Mouse (Mus musculus): ENCODE data around the gene 4931429L15Rik. TPM values are rescaled to one million over a fixed set of nuclear protein-coding genes. Genes with fewer than 3 reads are reported as not detected.

4931429L15Rik gene
- total RNA-seq, 2 experiments from 2014 or later: not detected

- ATAC-seq (ENCODE audit: poor library complexity, severe bottlenecking): no peak
Observed at GRCm38 (mm10) chr9:46268343-46268873, 51.4 kb downstream of the 4931429L15Rik start, which contains the start of gene Apoa5. Apoa5 (plus strand) TSS chr9:46268633.

GRCm38 (mm10) chr9:46261131-46261530, 58.7 kb downstream of the 4931429L15Rik start:
- no peak for ATAC-seq (ENCODE audit: poor library complexity, severe bottlenecking)

GRCm38 (mm10) chr9:46259111-46259510, 60.7 kb downstream of the 4931429L15Rik start:
- ATAC-seq (ENCODE audit: poor library complexity, severe bottlenecking): no peak

- ATAC-seq (ENCODE audit: poor library complexity, severe bottlenecking): peak; percentile 85
Observed at GRCm38 (mm10) chr9:46257546-46257945, 62.2 kb downstream of the 4931429L15Rik start.

GRCm38 (mm10) chr9:46256658-46257385, 63.0 kb downstream of the 4931429L15Rik start:
- peak; percentile 87 for ATAC-seq (ENCODE audit: poor library complexity, severe bottlenecking)

- ATAC-seq (ENCODE audit: poor library complexity, severe bottlenecking): no peak
Observed at GRCm38 (mm10) chr9:46256177-46256576, 63.6 kb downstream of the 4931429L15Rik start.

Other genes starting within 250 kb of the 4931429L15Rik start
- gene Apoa1, start 91.4 kb downstream of the 4931429L15Rik start, total RNA-seq (2015): not detected in 2 replicates
- gene Apoa1, start 91.4 kb downstream of the 4931429L15Rik start, total RNA-seq (2017): not detected in 2 replicates
- gene Apoc3, start 84.3 kb downstream of the 4931429L15Rik start, total RNA-seq (2015): not detected in 2 replicates
- gene Apoc3, start 84.3 kb downstream of the 4931429L15Rik start, total RNA-seq (2017): not detected in 2 replicates
- not detected in 2 replicates for gene Apoa4, start 79.3 kb downstream of the 4931429L15Rik start, total RNA-seq (2015)
- gene Apoa4, start 79.3 kb downstream of the 4931429L15Rik start, total RNA-seq (2017): not detected in 2 replicates
- not detected in 2 replicates for gene Apoa5, start 51.4 kb downstream of the 4931429L15Rik start, total RNA-seq (2015)
- 0.11 TPM in 1 of 2 replicates, not detected in the other for gene Apoa5, start 51.4 kb downstream of the 4931429L15Rik start, total RNA-seq (2017)
- gene Zpr1, start 46.9 kb downstream of the 4931429L15Rik start, total RNA-seq (2015): 23.5 and 23.8 TPM in 2 replicates
- 26.3 and 28.8 TPM in 2 replicates for gene Zpr1, start 46.9 kb downstream of the 4931429L15Rik start, total RNA-seq (2017)
- gene Bud13, start 37.0 kb downstream of the 4931429L15Rik start, total RNA-seq (2015): 10.5 and 12.3 TPM in 2 replicates
- 12.2 and 14.1 TPM in 2 replicates for gene Bud13, start 37.0 kb downstream of the 4931429L15Rik start, total RNA-seq (2017)

All from megakaryocyte, adult 5-6 weeks (primary cell).